Mouse (Mus musculus): ENCODE results near the gene Gsta3. TPM values are rescaled to one million over a fixed set of nuclear protein-coding genes. Genes with fewer than 3 reads are reported as not detected.

Gsta3 gene
- polyA plus RNA-seq, 1 experiment from 2014 or later = 0.64 TPM

- WGBS = 81% methylated on average over 4 of the region's 4 CpGs
- Histone ChIP-seq H3K4me1 (replicated peaks) (no peaks in the 10 kb centered on the region), H3K9me3 (replicated peaks) (no peaks in the 10 kb centered on the region), H3K27ac (ENCODE audit: poor library complexity, severe bottlenecking) (no peak overlapping the region), H3K4me2 (no peak overlapping the region), H3K36me3 (no peaks in the 10 kb centered on the region), H3K27me3 (replicated peaks) (no peaks in the 10 kb centered on the region), H3K9ac (no peak overlapping the region), H3K4me3 (no peak overlapping the region)
- ATAC-seq (ENCODE audit: insufficient number of reproducible peaks, low FRiP score) = no peak
These were observed 64.3 kb downstream of the Gsta3 start for GRCm38 (mm10) chr1:21304646-21305045.

- Histone ChIP-seq H3K27ac (ENCODE audit: poor library complexity, severe bottlenecking) (no peak overlapping the region), H3K4me1 (replicated peaks) (no peaks in the 10 kb centered on the region), H3K4me2 (no peak overlapping the region), H3K4me3 (no peak overlapping the region), H3K36me3 (no peaks in the 10 kb centered on the region), H3K9ac (no peak overlapping the region), H3K27me3 (replicated peaks) (no peaks in the 10 kb centered on the region), H3K9me3 (replicated peaks) (no peaks in the 10 kb centered on the region)
- no peak for ATAC-seq (ENCODE audit: insufficient number of reproducible peaks, low FRiP score)
- 84% methylated on average over 3 of the region's 3 CpGs for WGBS
These were observed 65.1 kb downstream of the Gsta3 start for GRCm38 (mm10) chr1:21305443-21305842.

- H3K36me3 ChIP-seq = no peaks in the 10 kb centered on the region
- 81% methylated on average over 2 of the region's 2 CpGs for WGBS
- H3K27me3 ChIP-seq (replicated peaks) = no peaks in the 10 kb centered on the region
- no peak overlapping the region for H3K4me3 ChIP-seq
- no peak overlapping the region for H3K9ac ChIP-seq
- ATAC-seq (ENCODE audit: insufficient number of reproducible peaks, low FRiP score) = no peak
- H3K27ac ChIP-seq (ENCODE audit: poor library complexity, severe bottlenecking) = no peak overlapping the region
- H3K9me3 ChIP-seq (replicated peaks) = no peaks in the 10 kb centered on the region
- no peaks in the 10 kb centered on the region for H3K4me1 ChIP-seq (replicated peaks)
- H3K4me2 ChIP-seq = no peak overlapping the region
These were observed 73.9 kb downstream of the Gsta3 start for GRCm38 (mm10) chr1:21314336-21314735.

Other genes with a start within 250 kb of the Gsta3 start
- gene Tram2, start 161.4 kb upstream of the Gsta3 start, polyA plus RNA-seq (2016; fragmentation: Nextera tagmentation; extraction: Ambion mirVana) = 5.5 and 5.8 TPM in 2 replicates
- 10.3 and 12.0 TPM in 2 replicates for gene Tmem14a, start 22.0 kb upstream of the Gsta3 start, polyA plus RNA-seq (2016; fragmentation: Nextera tagmentation; extraction: Ambion mirVana)
- not detected in 2 replicates for gene Khdc1a, start 109.1 kb downstream of the Gsta3 start, polyA plus RNA-seq (2016; fragmentation: Nextera tagmentation; extraction: Ambion mirVana)
- gene Khdc1c, start 127.7 kb downstream of the Gsta3 start, polyA plus RNA-seq (2016; fragmentation: Nextera tagmentation; extraction: Ambion mirVana) = not detected in 2 replicates
- gene Khdc1b, start 143.0 kb downstream of the Gsta3 start, polyA plus RNA-seq (2016; fragmentation: Nextera tagmentation; extraction: Ambion mirVana) = 0.10 TPM in 1 of 2 replicates, not detected in the other